Mouse (Mus musculus) kidney, postnatal 36 days (tissue): Measurements from ENCODE around the gene Atg13.
"Not testable (repeated sequence)": the region's sequence is repeated elsewhere in the genome, so short reads cannot be mapped to it uniquely, and the experiment has no call there.

Experiments used
- DNase-seq, 2 experiments: peaks; one replicate each; pipeline ENCODE4 v3.0.0; 2021 to 2022; ENCODE audit warnings: mixed read lengths in 2 of 2

Gene Atg13

DNA sequence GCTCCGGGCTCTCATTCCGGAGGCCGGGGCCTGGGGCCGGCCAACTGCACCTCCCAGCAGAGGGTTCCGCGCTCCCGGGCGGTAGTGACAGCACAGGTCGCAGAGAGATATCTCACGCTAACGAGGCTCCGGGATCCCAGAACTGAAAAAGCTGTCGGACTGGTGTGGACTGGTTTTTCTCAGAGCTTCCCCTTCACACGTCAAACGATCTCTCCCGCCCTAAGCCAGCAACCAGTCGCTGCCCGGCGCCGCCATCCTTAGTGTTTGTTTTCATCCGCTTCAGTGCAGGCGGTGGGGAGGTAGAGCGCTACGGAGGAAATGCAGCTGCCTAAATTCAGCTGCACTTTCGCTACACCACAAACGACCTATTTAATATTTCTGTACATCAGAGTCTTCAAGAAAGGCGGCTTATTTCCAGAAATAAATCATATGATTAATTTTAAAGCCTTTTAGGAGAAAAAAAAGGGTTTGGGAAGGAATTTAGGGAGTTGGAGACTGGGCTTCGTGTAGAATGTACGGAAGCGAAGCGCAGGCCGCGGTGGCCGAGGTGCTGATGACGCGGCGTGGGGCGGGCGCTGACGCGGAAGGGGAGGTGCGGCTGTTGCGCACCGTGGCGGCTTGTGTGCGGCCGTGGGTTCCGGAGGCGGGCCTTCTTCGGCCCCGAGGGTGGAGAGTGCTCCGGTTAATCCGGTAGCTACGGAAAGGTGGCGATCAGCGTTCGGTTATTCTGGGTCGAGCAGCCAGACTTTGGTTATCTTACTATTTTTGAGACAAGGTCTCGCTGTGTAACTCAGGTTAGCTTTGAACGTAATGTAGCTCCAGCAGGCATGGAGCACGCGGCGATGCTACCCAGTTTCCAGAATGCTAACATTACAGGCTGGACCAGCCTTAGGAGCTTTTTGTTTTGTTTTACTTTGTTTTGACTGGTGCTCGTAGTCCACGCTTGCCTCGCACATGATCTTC lies at the start of gene Atg13, which contains the start of gene Harbi1:
Gene Atg13 (minus strand): TSS at position 305 of the 963 bp plus-strand sequence.
Gene Harbi1 (plus strand): TSS at position 581 of the 963 bp plus-strand sequence.
- DNase-seq = peak; percentile 94 to 97

DNA sequence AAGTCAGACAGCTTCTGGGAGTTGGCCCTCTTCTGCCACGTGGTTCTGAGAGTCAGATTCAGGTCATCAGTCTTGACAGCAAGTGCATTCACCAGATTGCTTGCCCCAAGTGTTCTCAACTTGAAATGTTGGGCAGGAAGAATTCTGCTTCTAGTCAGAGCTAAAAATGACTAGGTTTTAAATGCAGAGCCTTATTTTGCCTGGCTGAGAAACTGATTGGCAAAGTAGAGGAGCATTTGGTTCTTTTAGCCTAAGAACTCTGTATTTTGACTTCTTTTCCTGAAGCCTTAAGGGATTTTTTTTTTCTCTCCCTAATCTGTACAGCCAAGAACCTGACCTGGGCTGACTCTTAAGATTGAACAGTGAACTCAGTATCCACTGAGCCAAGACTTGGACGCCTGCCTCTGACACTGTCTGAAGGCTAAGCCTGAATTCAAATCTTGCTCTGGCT lies 39.5 kb upstream of the Atg13 start:
- peak; percentile 77 for DNase-seq

- no peak for DNase-seq
Measured at GRCm38 (mm10) chr2:91744686-91745085, 34.3 kb upstream of the Atg13 start.

DNA sequence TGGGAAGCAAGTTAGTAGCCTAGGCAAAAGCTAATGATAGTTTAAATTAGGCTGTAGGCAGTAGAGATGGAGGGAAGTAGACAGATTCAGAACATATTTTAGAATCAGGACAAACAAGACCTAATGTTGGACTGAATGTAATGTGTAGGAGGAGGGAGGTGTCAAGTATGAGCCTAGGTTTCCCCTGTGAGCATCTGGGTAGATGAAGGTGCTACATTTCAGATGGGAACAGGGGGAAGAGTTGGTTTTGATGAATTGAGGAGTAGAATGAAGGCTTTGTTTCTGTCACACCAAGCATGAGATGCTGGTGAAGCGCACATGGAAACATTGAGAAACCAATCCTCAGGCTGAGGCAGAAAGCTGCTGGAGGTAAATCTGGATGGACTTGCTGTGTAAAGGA lies 29.2 kb upstream of the Atg13 start:
- DNase-seq = no peak

- DNase-seq = no peak
Measured at GRCm38 (mm10) chr2:91735221-91735620, 24.8 kb upstream of the Atg13 start.

- peak; percentile 90 to 91 for DNase-seq
Measured at GRCm38 (mm10) chr2:91729971-91730821, 19.8 kb upstream of the Atg13 start, which contains the start of gene Ambra1. Gene Ambra1, plus strand, starts transcription at chr2:91730134.

- no peak for DNase-seq
Measured at GRCm38 (mm10) chr2:91729571-91729970, 19.2 kb upstream of the Atg13 start.

GRCm38 (mm10) chr2:91727011-91727410 lies 16.6 kb upstream of the Atg13 start:
- no peak for DNase-seq

DNA sequence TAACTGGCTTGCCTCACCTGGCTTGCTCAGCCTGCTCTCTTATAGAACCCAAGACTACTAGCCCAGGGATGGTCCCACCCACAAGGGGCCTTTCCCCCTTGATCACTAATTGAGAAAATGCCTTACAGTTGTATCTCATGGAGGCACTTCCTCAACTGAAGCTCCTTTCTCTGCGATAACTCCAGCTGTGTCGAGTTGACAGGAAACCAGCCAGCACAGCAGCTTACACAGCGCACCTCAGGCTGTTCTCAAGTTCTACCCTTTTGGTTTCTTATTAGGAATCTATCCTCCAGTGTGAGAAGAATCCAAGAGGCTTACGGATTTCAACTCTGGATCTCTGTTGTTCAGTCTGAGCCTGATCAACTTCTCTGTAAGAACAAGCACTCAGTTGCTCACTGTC lies 15.1 kb upstream of the Atg13 start:
- DNase-seq = not testable (repeated sequence)

- no peak for DNase-seq
Measured at GRCm38 (mm10) chr2:91724716-91725115, 14.3 kb upstream of the Atg13 start.

DNA sequence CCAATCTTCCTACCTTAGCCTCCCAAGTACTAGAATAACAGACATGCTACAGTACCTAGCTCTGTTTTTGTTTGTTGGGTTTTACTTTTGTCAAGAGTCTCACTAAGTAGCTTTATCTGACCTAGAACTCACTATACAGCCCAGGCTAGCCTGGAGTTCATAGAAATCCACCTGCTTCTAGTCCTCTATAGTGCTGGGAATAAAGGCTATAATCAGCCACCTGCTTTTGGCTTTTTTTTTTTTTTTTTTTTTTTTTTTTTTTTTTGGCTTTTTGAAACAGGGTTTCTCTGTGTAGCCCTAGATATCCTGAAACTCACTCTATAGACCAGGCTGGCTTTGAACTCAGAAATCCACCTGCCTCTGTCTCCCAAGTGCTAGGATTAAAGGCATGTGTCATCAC lies 13.6 kb upstream of the Atg13 start:
- DNase-seq = no peak

DNA sequence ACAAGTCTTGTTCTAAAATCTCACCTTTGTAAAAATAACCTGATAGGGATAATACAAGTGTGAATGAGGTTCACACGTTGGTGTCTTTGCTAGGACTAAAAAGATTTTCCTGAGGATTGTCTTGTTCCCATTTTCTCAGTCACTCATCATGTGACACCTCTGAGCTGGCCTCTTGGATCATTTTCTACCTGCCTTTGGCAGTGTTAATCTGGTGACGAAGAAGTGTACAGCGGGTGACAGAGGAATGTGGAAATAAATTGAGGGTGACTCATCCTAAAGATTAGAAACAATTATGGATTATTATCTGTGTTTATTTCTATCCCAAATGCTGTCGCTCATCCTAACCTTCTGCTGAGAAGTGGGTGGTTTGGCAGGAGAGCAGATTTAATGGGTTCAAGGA lies 13.0 kb upstream of the Atg13 start:
- no peak for DNase-seq

DNA sequence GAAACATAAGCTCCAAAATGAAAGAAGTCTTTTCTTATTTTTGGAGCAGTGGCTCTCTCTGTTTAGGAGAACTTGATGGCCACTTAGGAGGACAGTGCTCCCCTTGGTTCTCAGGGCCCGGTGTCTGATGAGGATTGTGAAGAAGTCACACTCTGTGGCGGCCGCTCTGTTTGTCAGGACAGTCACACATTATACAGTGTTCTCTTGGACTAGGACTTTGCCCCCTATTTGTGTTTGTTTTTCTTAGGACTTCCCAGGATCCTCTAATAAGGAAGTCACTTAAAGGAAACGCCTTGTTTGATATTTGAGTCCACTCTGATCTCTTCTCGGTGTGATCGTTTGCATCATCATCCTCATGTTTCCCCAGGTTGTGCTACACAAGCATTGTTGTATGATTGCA lies 7.9 kb upstream of the Atg13 start:
- DNase-seq = peak; percentile 65 to 75

- no peak for DNase-seq
Measured at GRCm38 (mm10) chr2:91714921-91715320, 4.5 kb upstream of the Atg13 start.

- DNase-seq = no peak
Measured at GRCm38 (mm10) chr2:91711256-91711925, 1.0 kb upstream of the Atg13 start.

GRCm38 (mm10) chr2:91708361-91708760 lies 2.0 kb downstream of the Atg13 start:
- no peak for DNase-seq

- DNase-seq = no peak
Measured at GRCm38 (mm10) chr2:91706456-91706855, 3.9 kb downstream of the Atg13 start.

- no peak for DNase-seq
Measured at GRCm38 (mm10) chr2:91705736-91706135, 4.6 kb downstream of the Atg13 start.

- DNase-seq = no peak
Measured at GRCm38 (mm10) chr2:91701366-91701765, 9.0 kb downstream of the Atg13 start.

GRCm38 (mm10) chr2:91699225-91699624 lies 11.2 kb downstream of the Atg13 start:
- DNase-seq = no peak

GRCm38 (mm10) chr2:91696225-91696590 lies 14.2 kb downstream of the Atg13 start:
- DNase-seq = no peak

GRCm38 (mm10) chr2:91695436-91696224 lies 14.7 kb downstream of the Atg13 start:
- no peak for DNase-seq
